Mouse (Mus musculus): ENCODE results near the gene Srl. TPM values are rescaled to one million over a fixed set of nuclear protein-coding genes. Genes with fewer than 3 reads are reported as not detected.
A peak's percentile ranks its signal among the peaks of the same experiment; 100 is the strongest.
"Not testable (repeated sequence)": the region's sequence is repeated elsewhere in the genome, so short reads cannot be mapped to it uniquely, and the experiment has no call there.

Srl gene
- total RNA-seq, 2 experiments from 2014 or later = 3.0 to 4.1 TPM

DNA sequence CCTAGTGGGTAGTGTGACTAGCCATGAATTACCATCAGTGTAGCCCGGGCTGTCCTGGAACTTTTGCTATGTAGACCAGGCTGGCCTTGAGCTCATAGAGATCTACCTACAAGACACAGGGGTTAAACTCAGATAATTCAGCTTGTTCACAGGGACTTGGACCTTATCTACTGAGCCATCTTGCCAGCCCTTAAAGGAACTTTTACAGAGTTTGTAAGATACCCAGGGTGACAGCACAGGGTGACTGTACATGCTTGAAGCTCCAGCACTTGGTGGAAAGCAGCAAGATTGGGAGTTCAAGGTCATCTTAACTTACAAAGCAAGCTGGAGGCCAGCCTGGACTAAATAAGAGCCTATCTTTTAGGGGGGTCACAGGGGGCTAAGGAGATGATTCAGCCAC, 13.9 kb upstream of the Srl start:
- DNase-seq (ENCODE audit: low spot score in 2 of 2) = no peak

- no peak for DNase-seq (ENCODE audit: low spot score in 2 of 2)
Measured at GRCm38 (mm10) chr16:4552829-4553550, 11.4 kb upstream of the Srl start.

- DNase-seq (ENCODE audit: low spot score in 2 of 2) = no peak
Measured at GRCm38 (mm10) chr16:4551885-4552284, 10.3 kb upstream of the Srl start.

GRCm38 (mm10) chr16:4551056-4551455, 9.4 kb upstream of the Srl start:
- DNase-seq (ENCODE audit: low spot score in 2 of 2) = peak; percentile 75 to 76

DNA sequence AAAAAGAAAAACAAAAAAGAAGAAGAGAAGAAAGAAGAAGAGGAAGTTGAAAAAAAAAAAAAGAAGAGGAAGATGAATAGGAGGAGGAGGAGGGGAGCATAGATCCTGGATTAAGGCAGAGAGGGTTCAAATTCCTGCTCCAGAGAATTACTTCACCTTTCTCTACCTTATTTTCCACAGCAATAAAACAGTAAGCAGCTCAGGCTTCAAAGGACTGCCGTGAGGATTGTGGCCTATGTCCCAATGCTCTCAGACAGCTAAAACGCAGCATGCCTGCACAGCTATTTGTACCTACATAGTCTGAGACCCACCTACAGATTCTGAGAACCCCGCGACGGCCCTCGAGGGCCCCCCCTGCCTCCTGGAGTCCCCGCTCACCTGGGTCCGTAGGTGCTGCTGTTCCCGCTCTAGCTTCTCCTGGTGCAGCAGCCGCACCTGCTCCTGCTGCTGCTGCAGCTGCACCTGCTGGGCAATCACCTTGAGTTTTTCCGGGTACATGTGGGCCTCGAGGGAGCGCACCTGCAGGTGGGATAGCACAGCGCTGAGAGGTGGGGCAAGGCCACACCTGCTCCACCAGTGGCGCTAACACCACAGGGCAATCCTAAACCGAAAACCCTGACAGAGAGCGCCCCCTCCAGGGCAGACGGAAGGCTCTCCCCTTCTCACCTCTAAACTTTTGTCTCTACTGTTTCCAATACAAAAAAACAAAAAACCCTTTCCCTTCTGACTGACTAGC, 7.5 kb upstream of the Srl start:
- no peak for DNase-seq (ENCODE audit: low spot score in 2 of 2)

DNA sequence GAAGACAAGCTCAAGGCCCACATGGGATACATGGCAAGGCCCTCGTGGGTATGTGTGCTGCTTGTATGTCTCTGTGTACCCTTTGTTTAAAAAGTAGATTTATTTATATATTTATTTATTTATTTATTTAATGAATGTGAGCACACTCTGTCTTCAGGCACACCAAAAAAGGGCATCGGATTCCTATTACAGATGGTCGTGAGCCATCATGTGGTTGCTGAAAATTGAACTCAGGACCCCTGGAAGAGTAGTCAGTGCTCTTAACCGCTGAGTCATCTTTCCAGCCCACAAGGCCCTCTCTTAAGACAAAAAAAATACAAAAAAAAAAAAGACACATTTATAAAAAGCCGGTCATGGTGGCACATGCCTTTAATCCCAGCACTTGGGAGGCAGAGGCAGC, 6.0 kb upstream of the Srl start:
- DNase-seq (ENCODE audit: low spot score in 2 of 2) = no peak

DNA sequence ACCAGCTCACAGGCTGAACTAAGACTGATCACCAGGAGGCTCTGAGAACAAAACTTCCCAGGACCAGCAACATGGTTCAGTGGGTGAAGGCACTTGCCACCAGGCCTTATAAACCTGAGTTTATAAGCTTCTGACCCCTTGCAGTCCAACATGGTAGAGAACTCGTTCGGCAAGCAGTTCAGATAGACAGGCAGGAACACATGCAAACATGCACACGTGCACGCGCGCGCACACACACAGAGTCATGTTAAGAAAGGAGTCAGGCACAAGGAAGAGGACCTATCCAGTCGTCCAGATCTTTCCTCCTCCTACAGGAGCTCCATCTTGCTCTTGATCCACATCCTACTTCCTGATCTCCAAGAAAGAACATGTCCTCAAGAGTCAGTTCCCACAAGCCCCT, 5.2 kb upstream of the Srl start:
- DNase-seq (ENCODE audit: low spot score in 2 of 2) = no peak

GRCm38 (mm10) chr16:4544845-4545244, 3.2 kb upstream of the Srl start:
- no peak for DNase-seq (ENCODE audit: low spot score in 2 of 2)

GRCm38 (mm10) chr16:4543266-4543665, 1.6 kb upstream of the Srl start:
- DNase-seq (ENCODE audit: low spot score in 2 of 2) = no peak

- DNase-seq (ENCODE audit: low spot score in 2 of 2) = no peak
Measured at GRCm38 (mm10) chr16:4542236-4542774, 689 bp upstream of the Srl start.

- DNase-seq (ENCODE audit: low spot score in 2 of 2) = no peak
Measured at GRCm38 (mm10) chr16:4541033-4541432, 583 bp downstream of the Srl start.

- no peak for DNase-seq (ENCODE audit: low spot score in 2 of 2)
Measured at GRCm38 (mm10) chr16:4540064-4540775, 1.4 kb downstream of the Srl start.

DNA sequence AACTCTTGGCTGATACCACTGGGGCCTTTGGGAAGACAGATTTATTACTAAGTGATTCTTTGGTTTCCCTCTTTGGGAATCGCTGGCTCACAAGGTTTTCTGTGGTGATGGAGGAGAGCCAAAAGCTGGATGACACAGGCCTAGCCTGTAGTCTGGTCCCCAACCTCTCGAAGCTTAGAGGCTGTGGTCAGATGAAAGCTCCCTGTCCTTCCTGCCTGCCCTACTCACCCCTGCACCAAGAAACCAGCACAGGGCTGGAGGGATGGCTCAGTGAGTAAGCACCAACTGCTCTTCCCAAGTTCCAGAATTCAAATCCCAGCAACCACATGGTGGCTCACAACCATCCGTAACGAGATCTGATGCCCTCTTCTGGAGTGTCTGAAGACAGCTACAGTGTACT, 2.1 kb downstream of the Srl start:
- DNase-seq (ENCODE audit: low spot score in 2 of 2) = no peak

- no peak for DNase-seq (ENCODE audit: low spot score in 2 of 2)
Measured at GRCm38 (mm10) chr16:4537616-4538358, 3.8 kb downstream of the Srl start.

DNA sequence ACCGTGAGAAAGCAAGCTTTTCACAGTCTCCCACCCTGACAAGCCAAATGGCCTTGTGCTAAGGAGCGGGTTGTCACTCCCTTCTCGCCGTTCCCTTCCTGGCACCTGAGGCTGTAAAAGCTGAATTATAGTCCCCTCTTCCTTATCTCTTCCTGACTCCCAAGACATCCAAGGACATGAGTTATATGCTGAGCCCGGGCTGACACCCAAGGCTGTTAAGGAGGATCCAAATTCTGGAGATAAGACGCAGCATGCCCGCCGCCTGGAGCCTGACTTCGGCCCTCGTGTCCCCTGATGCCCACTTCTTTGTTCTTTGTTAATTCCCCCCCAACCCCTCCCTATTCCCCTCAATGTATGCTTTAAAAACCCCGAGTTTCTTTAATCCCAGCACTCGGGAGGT, 14.2 kb downstream of the Srl start:
- not testable (repeated sequence) for DNase-seq (ENCODE audit: low spot score in 2 of 2)

GRCm38 (mm10) chr16:4523313-4524004, 18.2 kb downstream of the Srl start:
- no peak for DNase-seq (ENCODE audit: low spot score in 2 of 2)

- no peak for DNase-seq (ENCODE audit: low spot score in 2 of 2)
Measured at GRCm38 (mm10) chr16:4522879-4523278, 18.7 kb downstream of the Srl start.

- DNase-seq (ENCODE audit: low spot score in 2 of 2) = no peak
Measured at GRCm38 (mm10) chr16:4521735-4522530, 19.7 kb downstream of the Srl start.

DNA sequence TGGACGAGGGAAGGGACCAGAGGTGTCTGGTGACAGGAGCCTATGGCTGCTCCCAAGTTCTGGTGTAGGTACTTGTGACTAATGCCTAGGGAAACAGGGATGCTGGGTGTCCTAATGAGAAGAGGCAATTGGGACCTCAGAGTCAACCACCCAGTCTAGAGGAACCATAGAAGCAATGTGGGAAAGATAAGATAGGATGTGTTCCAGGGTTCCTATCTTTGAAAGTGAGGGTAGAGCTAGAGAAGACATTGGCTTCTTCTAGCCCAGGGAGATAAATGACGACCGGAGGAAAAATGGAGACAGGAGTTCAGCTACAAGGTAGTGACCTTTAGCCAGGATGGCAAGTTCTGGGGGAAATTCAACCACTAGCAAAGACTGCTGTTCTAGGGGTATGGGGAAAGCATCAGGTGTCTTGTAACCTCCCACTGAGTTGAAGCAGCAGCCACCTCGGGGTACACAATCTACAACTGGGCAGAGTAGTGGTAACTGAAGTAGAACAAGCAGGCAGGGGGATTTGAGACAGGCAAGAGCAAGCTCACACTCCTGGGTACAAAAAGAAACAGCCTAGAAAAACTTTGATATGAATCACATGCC, 20.4 kb downstream of the Srl start:
- DNase-seq (ENCODE audit: low spot score in 2 of 2) = no peak
